7 mouse cellular contexts compared by ENCODE assay signal in the genomic region with DNA sequence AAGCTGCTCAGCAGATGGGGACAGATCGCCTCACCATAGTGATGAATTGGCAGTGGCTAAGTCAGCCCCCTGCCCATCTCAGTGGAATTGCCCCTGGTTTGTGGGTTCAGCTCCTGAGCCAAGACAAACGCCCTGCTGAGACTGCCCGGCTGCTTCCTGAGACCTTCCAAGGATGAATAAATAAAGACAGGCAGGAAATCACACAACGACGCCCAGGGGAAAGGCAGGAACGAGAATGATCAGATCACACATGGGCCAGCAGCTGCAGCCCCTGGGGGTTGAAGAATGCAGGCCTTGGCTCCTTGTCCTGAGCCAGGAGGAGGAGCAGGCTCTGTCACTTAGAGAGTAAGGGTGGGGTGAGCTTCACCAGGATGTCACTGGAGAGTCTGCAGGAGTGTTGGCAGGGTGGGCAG. TPM values are rescaled to one million over a fixed set of nuclear protein-coding genes. Genes with fewer than 3 reads are reported as not detected.
DNase-seq lines count a peak whose midpoint lies in the region; ATAC-seq lines count a peak whose summit lies in the region.

No protein-coding gene starts in this region.

- DNase-seq in hindbrain, embryonic 11.5 days (ENCODE audit: low spot score), result no peak
- peak; percentile 24 for DNase-seq in kidney, adult 18-20 months
- peak; percentile 58 for DNase-seq in lung, postnatal 36 days

- H3K9me3 ChIP-seq in hindbrain, embryonic 12.5 days (replicated peaks), result no peaks in the 10 kb centered on the region
- H3K9me3 ChIP-seq in hindbrain, embryonic 11.5 days (ENCODE audit: control insufficient read depth, low read length), result no peaks in the 10 kb centered on the region

- WGBS in hindbrain, embryonic 12.5 days, result 44% methylated on average over 6 of the region's 6 CpGs
- WGBS in hindbrain, embryonic 11.5 days, result 41% methylated on average over 6 of the region's 6 CpGs

- H3K4me1 ChIP-seq in hindbrain, embryonic 12.5 days, result peaks cover 19% of the 10 kb centered on the region
- H3K4me1 ChIP-seq in hindbrain, embryonic 11.5 days (replicated peaks; ENCODE audit: control insufficient read depth, insufficient read depth, low read length), result no peaks in the 10 kb centered on the region

- H3K27me3 ChIP-seq in hindbrain, embryonic 12.5 days, result no peaks in the 10 kb centered on the region
- no peaks in the 10 kb centered on the region for H3K27me3 ChIP-seq in hindbrain, embryonic 11.5 days (ENCODE audit: control insufficient read depth, insufficient read depth, low read length)

- peaks cover 22% of the 10 kb centered on the region for H3K36me3 ChIP-seq in hindbrain, embryonic 12.5 days
- no peaks in the 10 kb centered on the region for H3K36me3 ChIP-seq in hindbrain, embryonic 11.5 days (ENCODE audit: control insufficient read depth, insufficient read depth, low read length)

- H3K4me3 ChIP-seq in hindbrain, embryonic 12.5 days, result no peak overlapping the region
- H3K4me3 ChIP-seq in hindbrain, embryonic 11.5 days (ENCODE audit: low read depth, low read length), result no peak overlapping the region

- no peak overlapping the region for H3K4me2 ChIP-seq in hindbrain, embryonic 12.5 days (replicated peaks)
- no peak overlapping the region for H3K4me2 ChIP-seq in hindbrain, embryonic 11.5 days (replicated peaks; ENCODE audit: low read depth, low read length)

- no peak for ATAC-seq in hindbrain, embryonic 12.5 days (ENCODE audit: low FRiP score)
- ATAC-seq in hindbrain, embryonic 11.5 days (ENCODE audit: low FRiP score), result no peak
- peak; percentile 27; the same call in 1 of the 2 replicates for ATAC-seq in common myeloid progenitor, adult 5-6 weeks (replicated peaks; ENCODE audit: low read depth, poor library complexity, severe bottlenecking)
- ATAC-seq in monocyte, adult 5-6 weeks (replicated peaks; ENCODE audit: insufficient number of reproducible peaks, low FRiP score, low TSS enrichment, poor library complexity, severe bottlenecking), result no peak
- ATAC-seq in frontal cortex, adult (ENCODE audit: low TSS enrichment), result no peak

- H3K9ac ChIP-seq in hindbrain, embryonic 12.5 days, result no peak overlapping the region
- H3K9ac ChIP-seq in hindbrain, embryonic 11.5 days (ENCODE audit: low read depth, low read length), result no peak overlapping the region

- H3K27ac ChIP-seq in hindbrain, embryonic 12.5 days, result peak overlapping the region; percentile 66
- H3K27ac ChIP-seq in hindbrain, embryonic 11.5 days (ENCODE audit: low read depth, low read length), result no peak overlapping the region

RNA-seq across cellular contexts. Expression of gene Cebpg, which starts 21.2 kb away (rescaled TPM):
- polyA plus RNA-seq in hindbrain, embryonic 12.5 days (2016; fragmentation: Nextera tagmentation; extraction: Ambion mirVana), result 46.1 and 50.3 TPM in 2 replicates
- polyA plus RNA-seq in hindbrain, embryonic 11.5 days (2014; fragmentation: Nextera tagmentation; extraction: Ambion mirVana), result 37.8 and 39.3 TPM in 2 replicates
- 29.8 and 33.7 TPM in 2 replicates for total RNA-seq in common myeloid progenitor, adult 5-6 weeks (2017)
- 50.2 to 83.4 TPM (median 69.0 TPM) in 3 replicates for total RNA-seq in monocyte, adult 5-6 weeks (2017)
